Comparison of ENCODE assay signal across 8 mouse cellular contexts in the genomic region with DNA sequence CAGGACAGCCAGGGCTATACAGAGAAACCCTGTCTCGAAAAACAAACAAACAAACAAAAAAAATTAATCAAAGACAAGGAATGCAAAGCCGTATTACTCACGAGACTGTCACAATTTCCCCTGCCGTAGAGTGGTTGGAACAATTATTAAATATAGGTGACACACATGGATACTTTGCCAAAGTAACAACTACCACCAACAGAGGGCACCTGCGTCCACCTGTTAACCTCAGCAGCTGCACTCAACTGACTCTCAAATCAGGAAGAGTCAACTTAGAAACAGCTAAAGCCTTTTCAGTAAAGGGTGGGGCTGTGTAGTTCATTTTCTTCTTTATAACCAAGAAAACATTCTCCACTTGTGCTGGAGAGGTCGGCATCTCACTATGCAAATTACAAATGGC. TPM values are rescaled to one million over a fixed set of nuclear protein-coding genes. Genes with fewer than 3 reads are reported as not detected.
A peak's percentile ranks its signal among the peaks of the same experiment; 100 is the strongest.
DNase-seq lines count a peak whose midpoint lies in the region; ATAC-seq lines count a peak whose summit lies in the region.

No protein-coding gene starts in this region.

- ATAC-seq in megakaryocyte progenitor cell, adult 5-6 weeks (replicated peaks; ENCODE audit: poor library complexity), result peak; percentile 69

- intact Hi-C loops in gastrocnemius, postnatal 36 days (cut with DNase I), result no loop called here

- peak; percentile 29 for DNase-seq in gastrocnemius, adult 18-20 months (ENCODE audit: low spot score)
- no peak for DNase-seq in gastrocnemius, postnatal 36 days
- peak; percentile 87 for DNase-seq in CD4-positive, CD25-positive, alpha-beta regulatory T cell, adult 2 months (ENCODE audit: low read depth, low spot score)
- DNase-seq in c-Kit-positive CD71-positive TER-119-positive erythroid progenitor cells, embryonic 14.5 days (ENCODE audit: low spot score), result peak; percentile 49
- DNase-seq in kidney, adult 9 months, result peak; percentile 85
- DNase-seq in right cerebral cortex, adult 2 months (ENCODE audit: low spot score in 2 of 2), result no peak
- no peak for DNase-seq in layer of hippocampus, adult 11-12 months (ENCODE audit: low spot score)

RNA-seq across cellular contexts. Expression of a gene that starts 24.3 kb away (rescaled TPM):
- 1 to 10 TPM; 4.5 to 6.0 TPM for total RNA-seq in gastrocnemius, adult 18-20 months (2021)
- total RNA-seq in gastrocnemius, postnatal 36 days (2021), result 1 to 10 TPM; 4.3 to 5.0 TPM
- 5.6 and 6.5 TPM in 2 replicates for total RNA-seq in megakaryocyte progenitor cell, adult 5-6 weeks (2015)
- total RNA-seq in megakaryocyte progenitor cell, adult 5-6 weeks (2017), result 6.9 and 9.0 TPM in 2 replicates

Comparison
In these comparisons a context has a peak if more than half of its experiments do, and no peak if none do; other contexts are left out.
1. DNase-seq: peak in gastrocnemius, adult 18-20 months (single experiment), CD4-positive, CD25-positive, alpha-beta regulatory T cell, adult 2 months (single experiment), c-Kit-positive CD71-positive TER-119-positive erythroid progenitor cells, embryonic 14.5 days (single experiment) and kidney, adult 9 months (single experiment); none in gastrocnemius, postnatal 36 days (0 of 2), right cerebral cortex, adult 2 months (0 of 2) and layer of hippocampus, adult 11-12 months (single experiment).